Mouse (Mus musculus) limb, embryonic 11.5 days (tissue): ENCODE measurements at regions not wholly inside any gene's neighbourhood (a gene's known extent, or its start where the extent isn't known, plus 50 kb on each side); places are given as distances from the start of the nearest gene placed in this dataset.

Source experiments
- ATAC-seq: fragments of 200-750 bp; cut with Nextera tagmentation; 2 replicates; pipeline ENCODE4 v1.8.0; 2017; ENCODE audit warnings: low read depth; ENCODE audit not compliant: insufficient number of reproducible peaks, low FRiP score, low TSS enrichment
- DNase-seq: peaks from one replicate; pipeline ENCODE4 v3.0.0-alpha.2; 2015; ENCODE audit warnings: low spot score
- H3K27ac ChIP-seq: fragments of 300-500 bp; sonication (generic); replicated peaks from 2 replicates; pipeline ENCODE4 v1.5.1; 2014; ENCODE audit warnings: low read depth, mild to moderate bottlenecking, low read length
- H3K27me3 ChIP-seq: fragments of 300-500 bp; sonication (generic); 2 replicates; pipeline ENCODE4 v1.6.1; 2014; ENCODE audit warnings: mild to moderate bottlenecking, low read length, mixed read lengths; ENCODE audit not compliant: control insufficient read depth, insufficient read depth
- H3K36me3 ChIP-seq: fragments of 300-500 bp; sonication (generic); 2 replicates; pipeline ENCODE4 v1.6.1; 2014; ENCODE audit warnings: mild to moderate bottlenecking, low read length, moderate library complexity, mixed read lengths; ENCODE audit not compliant: control insufficient read depth, insufficient read depth
- H3K4me1 ChIP-seq: fragments of 300-500 bp; sonication (generic); 2 replicates; pipeline ENCODE4 v1.6.1; 2014; ENCODE audit warnings: low read length, mixed read lengths; ENCODE audit not compliant: control insufficient read depth, insufficient read depth
- H3K4me2 ChIP-seq: fragments of 300-500 bp; sonication (generic); 2 replicates; pipeline ENCODE4 v1.6.1; 2014; ENCODE audit warnings: low read depth, mild to moderate bottlenecking, moderate library complexity; ENCODE audit not compliant: severe bottlenecking
- H3K4me3 ChIP-seq: fragments of 300-500 bp; sonication (generic); 2 replicates; pipeline ENCODE4 v1.5.1; 2014; ENCODE audit warnings: low read depth, low read length
- H3K9ac ChIP-seq: fragments of 300-500 bp; sonication (generic); 2 replicates; pipeline ENCODE4 v1.6.1; 2014; ENCODE audit warnings: mild to moderate bottlenecking, low read length
- H3K9me3 ChIP-seq: fragments of 300-500 bp; sonication (generic); 2 replicates; pipeline ENCODE4 v1.6.1; 2016; ENCODE audit warnings: low read length; ENCODE audit not compliant: control insufficient read depth
- WGBS: fragments of 180-500 bp; shearing (Covaris S2); extraction: QIAGEN DNeasy Blood & Tissue Kit; methylation state at CpG from one replicate; pipeline ENCODE4 v1.1.7; 2014; 5-methylcytosine and 5-hydroxymethylcytosine counted together

- H3K9me3 ChIP-seq = no peaks in the 10 kb centered on the region
- no peaks in the 10 kb centered on the region for H3K36me3 ChIP-seq
- DNase-seq (no peak), ATAC-seq (no peak)
- no peak overlapping the region for H3K4me2 ChIP-seq
- no peaks in the 10 kb centered on the region for H3K4me1 ChIP-seq
- WGBS = 86% methylated on average over 3 of the region's 3 CpGs
- no peak overlapping the region for H3K9ac ChIP-seq
- H3K27ac ChIP-seq = no peak overlapping the region
- no peaks in the 10 kb centered on the region for H3K27me3 ChIP-seq
- H3K4me3 ChIP-seq = no peak overlapping the region
Measured at GRCm38 (mm10) chr13:73031217-73031616, 229.1 kb upstream of the Irx4 start.

- ATAC-seq = no peak
- H3K36me3 ChIP-seq = no peaks in the 10 kb centered on the region
Measured at GRCm38 (mm10) chr13:73033055-73033454, 227.2 kb upstream of the Irx4 start.

DNA sequence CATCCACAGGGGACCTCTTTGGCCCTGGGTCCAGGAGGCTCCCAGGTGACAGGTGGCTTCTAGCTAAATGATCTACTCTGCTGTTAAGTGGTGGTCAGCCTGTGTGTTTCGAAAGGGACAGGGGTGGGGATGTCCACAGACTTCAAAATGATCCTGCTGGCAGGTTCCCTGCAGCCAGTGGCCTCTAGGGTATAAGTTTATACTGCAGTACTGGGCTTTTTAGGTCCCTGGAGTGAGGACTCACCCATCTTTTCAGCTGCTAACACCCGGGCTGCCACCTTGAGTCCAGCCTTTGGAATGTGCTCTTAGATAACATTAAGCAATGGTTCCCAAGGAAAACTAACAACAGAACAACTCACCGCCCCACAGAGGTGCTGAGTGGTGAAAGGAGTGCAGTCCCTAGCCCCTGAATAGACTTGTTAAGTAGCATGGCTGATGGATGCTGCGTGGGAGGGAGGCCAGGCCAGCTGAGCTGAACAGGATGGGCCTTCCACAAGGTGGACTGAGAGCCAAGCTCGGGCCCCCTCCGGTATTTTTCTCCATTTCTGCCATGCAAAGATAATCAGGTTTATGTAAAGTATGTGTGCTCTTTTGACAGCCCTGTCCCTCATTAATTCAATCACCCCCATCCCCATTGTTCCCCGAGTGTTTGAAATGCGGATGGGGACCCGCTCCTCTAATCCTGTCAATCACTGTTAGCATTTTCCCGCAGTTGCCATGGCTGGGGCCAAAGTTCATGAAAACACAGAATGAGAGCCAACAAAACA, 226.0 kb upstream of the Irx4 start:
- Histone ChIP-seq H3K27me3 (no peaks in the 10 kb centered on the region), H3K9ac (no peak overlapping the region)

More at GRCm38 (mm10) chr13:73033055-73033454, 227.2 kb upstream of the Irx4 start:
- 26% methylated on average over 3 of the region's 3 CpGs for WGBS
- Histone ChIP-seq H3K4me2 (no peak overlapping the region), H3K9me3 (no peaks in the 10 kb centered on the region), H3K9ac (no peak overlapping the region), H3K27me3 (no peaks in the 10 kb centered on the region), H3K4me3 (no peak overlapping the region), H3K27ac (no peak overlapping the region), H3K4me1 (no peaks in the 10 kb centered on the region)
- peak; percentile 81 for DNase-seq

DNA sequence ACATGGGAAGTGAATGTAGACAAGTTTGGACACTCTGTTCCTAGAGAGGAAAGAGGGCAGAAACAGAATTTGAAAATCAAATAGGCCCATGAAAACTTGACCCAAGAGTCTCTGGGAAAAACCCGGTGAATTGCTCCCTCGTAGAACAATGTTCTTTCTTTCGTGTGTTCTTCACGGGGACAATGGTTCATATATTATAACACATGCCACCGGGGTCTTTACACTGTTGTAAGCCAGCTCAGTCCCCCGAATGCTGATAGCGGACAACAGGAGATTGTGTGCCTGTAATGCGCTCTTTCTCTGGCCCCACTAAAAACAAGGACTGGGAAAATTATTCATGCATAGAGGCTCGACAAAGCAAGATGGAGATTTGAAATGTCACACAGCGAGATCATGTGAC, 225.4 kb upstream of the Irx4 start:
- DNase-seq (no peak), ATAC-seq (no peak)
- Histone ChIP-seq H3K27ac (no peak overlapping the region), H3K36me3 (no peaks in the 10 kb centered on the region), H3K9ac (no peak overlapping the region), H3K9me3 (no peaks in the 10 kb centered on the region), H3K4me3 (no peak overlapping the region), H3K4me2 (no peak overlapping the region), H3K27me3 (no peaks in the 10 kb centered on the region), H3K4me1 (no peaks in the 10 kb centered on the region)
- WGBS = 84% methylated on average over 10 of the region's 10 CpGs

More for the DNA sequence above, 226.0 kb upstream of the Irx4 start:
- no peaks in the 10 kb centered on the region for H3K4me1 ChIP-seq
- no peak overlapping the region for H3K27ac ChIP-seq
- 40% methylated on average over 10 of the region's 10 CpGs for WGBS
- H3K4me3 ChIP-seq = no peak overlapping the region
- H3K4me2 ChIP-seq = no peak overlapping the region
- no peak for ATAC-seq
- no peak for DNase-seq
- H3K9me3 ChIP-seq = no peaks in the 10 kb centered on the region
- H3K36me3 ChIP-seq = no peaks in the 10 kb centered on the region

DNA sequence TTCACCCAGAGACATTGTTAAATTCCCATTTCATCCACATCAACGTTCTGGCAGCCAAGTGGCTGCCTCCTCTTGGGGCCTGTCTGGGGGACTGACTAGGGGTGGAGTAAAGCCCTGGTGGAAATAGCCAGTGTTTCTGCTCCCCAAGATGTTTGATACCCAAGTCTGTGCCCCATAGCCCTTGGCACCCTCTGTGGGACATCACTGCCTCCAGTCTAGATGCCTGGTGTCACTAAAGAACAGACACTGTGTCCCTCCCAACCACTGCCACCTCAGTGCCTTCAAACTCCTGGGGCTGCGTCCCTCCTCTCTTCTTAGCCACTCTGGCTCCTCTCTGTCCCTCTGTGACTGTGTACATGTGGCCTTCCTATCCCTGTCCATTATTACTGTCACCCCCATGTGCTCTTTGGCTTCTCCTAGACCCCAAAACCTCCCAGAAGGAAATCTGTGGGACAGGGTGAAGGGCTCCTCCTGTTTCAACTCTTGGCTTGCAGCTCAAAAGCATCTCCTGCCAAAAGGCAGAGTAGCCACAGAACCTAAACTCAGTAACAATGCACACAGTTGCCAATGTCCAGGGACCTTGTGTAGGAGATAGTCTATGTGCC, 224.8 kb upstream of the Irx4 start:
- Histone ChIP-seq H3K9ac (no peak overlapping the region), H3K9me3 (no peaks in the 10 kb centered on the region), H3K27me3 (no peaks in the 10 kb centered on the region), H3K36me3 (no peaks in the 10 kb centered on the region), H3K4me2 (no peak overlapping the region), H3K4me3 (no peak overlapping the region), H3K4me1 (no peaks in the 10 kb centered on the region), H3K27ac (no peak overlapping the region)
- DNase-seq = no peak
- WGBS = 63% methylated on average over 2 of the region's 2 CpGs
- no peak for ATAC-seq

GRCm38 (mm10) chr13:73039731-73040130, 220.5 kb upstream of the Irx4 start:
- WGBS = 89% methylated on average over 5 of the region's 5 CpGs
- Histone ChIP-seq H3K27ac (no peak overlapping the region), H3K4me3 (no peak overlapping the region), H3K36me3 (no peaks in the 10 kb centered on the region), H3K27me3 (no peaks in the 10 kb centered on the region), H3K4me1 (no peaks in the 10 kb centered on the region), H3K9ac (no peak overlapping the region), H3K4me2 (no peak overlapping the region), H3K9me3 (no peaks in the 10 kb centered on the region)
- ATAC-seq (no peak), DNase-seq (no peak)

GRCm38 (mm10) chr13:73041233-73042040, 218.8 kb upstream of the Irx4 start:
- DNase-seq (peak; percentile 27), ATAC-seq (no peak; the same call in 1 of the 2 replicates)
- Histone ChIP-seq H3K27me3 (no peaks in the 10 kb centered on the region), H3K9me3 (no peaks in the 10 kb centered on the region), H3K4me2 (no peak overlapping the region), H3K4me1 (no peaks in the 10 kb centered on the region), H3K9ac (no peak overlapping the region), H3K27ac (no peak overlapping the region), H3K4me3 (no peak overlapping the region), H3K36me3 (no peaks in the 10 kb centered on the region)
- WGBS = 31% methylated on average over 14 of the region's 14 CpGs

DNA sequence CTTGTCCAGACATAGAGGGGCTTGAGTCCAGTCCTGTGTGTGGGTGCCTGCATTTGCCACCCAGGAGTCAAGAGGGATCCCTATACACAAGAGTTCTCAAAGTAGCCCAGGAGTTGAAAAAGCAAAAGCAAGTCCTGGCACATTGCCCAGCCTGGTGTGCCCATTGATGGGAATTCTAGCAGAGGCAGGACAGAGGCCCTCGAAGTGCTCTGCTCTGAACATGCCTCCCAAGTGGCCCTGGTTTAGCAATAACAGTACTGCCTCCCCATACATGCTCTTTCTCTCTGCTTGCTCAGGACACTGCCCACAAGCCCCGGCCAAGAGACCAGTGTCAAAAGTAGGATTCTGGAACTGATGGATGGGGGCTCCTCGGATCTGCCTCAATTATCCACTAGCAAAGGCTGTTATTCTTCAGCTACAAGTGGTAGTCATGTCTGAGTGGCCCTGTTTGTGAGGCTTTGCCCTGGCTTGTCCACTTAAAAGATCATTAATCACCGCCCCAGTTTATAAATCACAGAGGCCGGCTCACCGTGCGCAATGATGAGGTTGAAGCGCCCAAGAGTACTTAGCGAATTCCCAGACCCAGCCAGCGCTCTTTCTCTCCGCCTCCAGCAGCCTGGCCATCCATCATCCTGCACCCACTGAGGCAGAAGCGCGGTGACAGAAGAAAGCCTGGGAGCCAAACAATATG, 190.3 kb upstream of the Irx4 start:
- Histone ChIP-seq H3K36me3 (no peaks in the 10 kb centered on the region), H3K27ac (no peak overlapping the region), H3K4me2 (no peak overlapping the region), H3K4me1 (no peaks in the 10 kb centered on the region), H3K9me3 (no peaks in the 10 kb centered on the region), H3K27me3 (0 out of 2 replicates have a peak, but pooled peaks cover 5% of the 10 kb centered on the region), H3K4me3 (no peak overlapping the region), H3K9ac (no peak overlapping the region)
- ATAC-seq (no peak), DNase-seq (peak; percentile 45)
- WGBS = 22% methylated on average over 13 of the region's 13 CpGs
